Mouse (Mus musculus): ENCODE measurements around the gene Irs3.
"Not testable (repeated sequence)": the region's sequence is repeated elsewhere in the genome, so short reads cannot be mapped to it uniquely, and the experiment has no call there.

Irs3 gene

DNA sequence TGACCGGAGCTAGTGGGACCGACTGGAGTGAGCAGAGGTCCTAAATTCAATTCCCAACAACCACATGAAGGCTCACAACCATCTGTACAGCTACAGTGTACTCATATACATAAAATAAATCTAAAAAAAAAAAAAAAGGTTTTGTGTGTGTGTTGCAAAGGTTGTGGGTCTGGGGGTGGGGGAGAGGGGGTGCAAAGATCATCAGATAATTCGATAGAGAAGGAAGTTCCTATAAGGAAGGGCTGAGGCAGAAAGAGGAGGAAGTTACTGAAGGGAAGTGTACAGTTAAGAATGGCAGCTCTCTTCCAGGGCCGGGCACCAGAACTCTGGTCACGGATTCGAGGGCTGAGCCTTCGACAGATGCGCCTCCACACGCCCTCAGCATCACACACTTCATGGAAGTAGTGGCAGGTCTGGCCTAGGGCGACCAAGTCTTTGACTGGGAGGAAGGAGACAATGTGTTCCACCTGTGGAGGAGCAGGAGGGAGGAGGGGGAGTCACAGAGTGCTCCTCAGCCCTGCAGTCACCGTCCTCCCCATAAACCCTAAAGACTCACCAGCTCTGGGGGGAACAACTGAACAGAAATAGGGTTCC is 21.5 kb downstream of the Irs3 start:
- DNase-seq (ENCODE audit: low spot score in 2 of 2): no peak

GRCm38 (mm10) chr5:137615347-137615746 is 30.2 kb downstream of the Irs3 start:
- no peak for DNase-seq (ENCODE audit: low spot score in 2 of 2)

- DNase-seq (ENCODE audit: low spot score in 2 of 2): not testable (repeated sequence)
Measured at GRCm38 (mm10) chr5:137614921-137615320, 30.6 kb downstream of the Irs3 start.

- no peak for DNase-seq (ENCODE audit: low spot score in 2 of 2)
Measured at GRCm38 (mm10) chr5:137613550-137613949, 32.0 kb downstream of the Irs3 start, which contains the start of gene Pcolce. Gene Pcolce (minus strand): TSS chr5:137613784.

GRCm38 (mm10) chr5:137613076-137613475 is 32.4 kb downstream of the Irs3 start:
- no peak for DNase-seq (ENCODE audit: low spot score in 2 of 2)

GRCm38 (mm10) chr5:137611245-137611602 is 34.3 kb downstream of the Irs3 start:
- DNase-seq (ENCODE audit: low spot score in 2 of 2): no peak

DNA sequence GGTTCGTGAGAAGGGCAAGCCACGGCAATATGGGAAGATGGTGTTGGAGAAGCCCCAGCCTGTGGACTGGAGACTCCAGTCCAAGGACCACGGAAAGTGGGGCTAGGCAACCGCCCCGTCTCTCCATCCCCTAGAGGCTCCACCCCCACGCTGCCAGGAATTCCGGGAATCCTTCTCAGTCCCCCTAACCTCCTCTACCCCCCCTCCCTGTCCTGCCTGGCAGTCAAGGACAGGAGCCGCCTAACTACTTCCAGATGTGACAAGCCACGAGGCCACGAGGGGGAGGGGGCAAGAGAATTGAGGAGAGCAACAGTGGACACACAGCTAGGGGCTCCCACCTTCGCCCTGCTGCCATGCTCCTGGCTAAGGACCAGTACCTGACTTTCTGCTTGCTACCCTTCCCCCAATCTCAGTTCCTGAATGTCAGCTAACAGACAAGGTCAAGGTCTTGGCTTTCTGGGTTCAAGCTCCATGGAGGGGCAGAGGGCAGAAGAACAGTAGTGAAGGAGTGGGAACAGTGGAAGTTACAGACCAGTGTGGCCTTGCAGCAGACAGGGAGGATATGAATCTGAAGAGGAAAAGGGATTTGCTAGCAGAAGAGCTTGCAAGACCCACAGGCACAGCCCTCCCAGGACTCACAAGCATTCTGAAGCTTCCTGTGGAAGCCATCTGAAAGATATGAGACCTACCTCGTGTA is 34.8 kb downstream of the Irs3 start:
- no peak for DNase-seq (ENCODE audit: low spot score in 2 of 2)

DNA sequence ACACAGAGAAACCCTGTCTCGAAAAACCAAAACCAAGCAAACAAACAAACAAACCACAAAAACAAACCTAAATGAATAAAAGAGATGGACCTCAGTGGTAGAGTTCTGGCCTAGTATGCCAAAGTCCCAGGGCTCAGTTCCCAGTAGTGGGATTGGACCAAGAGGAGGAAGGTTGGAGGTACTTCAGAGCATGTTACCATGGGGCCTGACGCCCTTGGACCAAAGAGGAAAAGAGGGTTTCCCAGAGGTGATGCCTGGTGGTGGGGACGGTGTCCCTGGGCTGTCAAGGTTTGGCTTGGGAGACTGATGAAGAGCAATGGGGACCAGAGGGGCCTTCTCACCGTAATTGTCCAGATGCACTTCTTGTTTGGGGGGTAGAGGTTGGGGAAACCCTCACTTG is 35.5 kb downstream of the Irs3 start:
- no peak for DNase-seq (ENCODE audit: low spot score in 2 of 2)

DNA sequence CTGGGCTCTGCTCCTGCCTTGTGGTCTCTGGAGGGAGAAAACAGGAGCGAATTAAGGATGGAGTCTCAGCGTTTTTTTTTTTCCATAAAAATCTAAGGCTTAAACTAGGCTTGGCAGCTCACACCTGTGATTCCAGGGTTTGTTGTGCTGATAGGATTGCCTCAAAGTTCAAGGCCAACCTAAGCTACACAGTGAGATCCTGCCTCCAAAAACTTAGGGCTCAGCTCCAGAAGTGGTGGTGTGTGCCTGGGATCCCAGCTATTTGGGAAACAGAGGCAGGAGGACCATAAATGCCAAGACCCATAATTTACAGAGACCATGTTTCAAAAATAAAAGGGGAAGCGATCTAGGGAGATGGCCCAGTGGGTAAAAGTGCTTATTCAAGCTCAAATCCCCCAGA is 36.2 kb downstream of the Irs3 start:
- no peak for DNase-seq (ENCODE audit: low spot score in 2 of 2)

- no peak for DNase-seq (ENCODE audit: low spot score in 2 of 2)
Measured at GRCm38 (mm10) chr5:137608654-137609190, 36.8 kb downstream of the Irs3 start.

- DNase-seq (ENCODE audit: low spot score in 2 of 2): no peak
Measured at GRCm38 (mm10) chr5:137607860-137608653, 37.5 kb downstream of the Irs3 start.

DNA sequence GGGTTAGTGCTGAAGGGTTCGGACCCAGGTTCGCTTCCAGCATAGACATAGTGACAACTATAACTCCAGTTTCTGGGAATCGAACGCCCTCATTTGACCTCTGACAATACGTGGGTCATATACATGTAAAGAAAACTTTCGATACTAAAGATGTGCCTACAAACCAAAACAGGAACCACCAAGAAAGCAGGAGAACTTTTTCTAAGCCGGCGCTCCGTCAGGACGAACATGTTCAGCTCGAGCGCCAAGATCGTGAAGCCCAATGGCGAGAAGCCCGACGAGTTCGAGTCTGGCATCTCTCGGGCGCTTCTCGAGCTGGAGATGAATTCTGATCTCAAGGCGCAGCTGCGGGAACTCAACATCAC is 44.2 kb downstream of the Irs3 start:
- no peak for DNase-seq (ENCODE audit: low spot score in 2 of 2)

DNA sequence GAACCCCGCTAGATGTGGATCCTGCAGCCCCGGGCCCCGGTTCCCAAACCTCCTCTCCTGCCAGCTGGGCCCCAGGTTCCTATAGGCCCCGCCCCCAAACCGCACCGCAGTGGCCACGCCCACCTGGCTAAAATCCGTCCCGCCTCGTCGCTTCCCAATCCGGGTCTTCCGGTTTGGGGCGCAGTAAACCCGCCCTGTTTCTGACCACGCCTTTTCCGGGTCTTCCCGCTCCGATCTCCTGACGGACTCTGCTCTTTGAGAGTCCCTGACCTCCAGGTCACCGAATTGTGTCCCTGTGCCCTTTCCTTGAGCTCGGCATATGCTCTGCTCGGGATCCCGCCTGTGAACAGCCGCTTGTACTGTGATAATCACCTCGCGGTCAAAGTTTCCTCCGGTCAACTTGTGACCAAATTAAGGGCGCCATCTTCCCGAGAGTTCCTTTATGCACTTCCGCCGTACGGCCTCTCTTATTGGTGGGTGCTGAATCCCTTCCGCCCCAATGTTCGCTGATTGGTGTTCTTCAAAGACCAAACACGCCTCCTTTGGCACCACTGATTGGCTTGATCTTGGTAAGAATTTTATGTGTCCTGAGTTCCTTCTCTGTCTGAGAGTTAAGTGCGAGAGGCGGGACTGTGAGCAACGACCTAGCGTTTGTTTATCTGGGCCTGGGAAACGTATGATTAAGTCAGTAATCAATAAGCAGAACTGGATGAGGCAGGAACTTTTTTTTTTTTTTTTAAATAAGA is 44.7 kb downstream of the Irs3 start, which contains the start of gene Mospd3:
TSS of gene Mospd3 (minus strand) at position 440 of the 746 bp plus-strand sequence.
- DNase-seq (ENCODE audit: low spot score in 2 of 2): peak; percentile 87 to 94

DNA sequence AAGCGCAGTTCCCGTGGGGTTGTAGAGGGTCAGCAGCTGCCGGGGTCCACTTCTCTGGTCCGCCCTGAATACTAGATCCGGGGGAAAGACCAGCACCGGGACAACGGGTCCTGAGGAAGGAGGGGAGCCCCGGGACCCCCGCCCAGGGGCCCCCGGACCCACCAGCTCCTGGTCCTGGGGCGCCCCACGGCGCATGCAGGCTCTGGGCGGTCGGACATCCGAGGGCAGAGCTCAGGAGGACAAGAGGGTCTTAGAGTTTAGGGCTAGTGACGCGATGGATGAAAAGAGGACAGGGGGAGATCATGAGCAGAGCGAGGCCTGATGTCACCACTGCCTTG is 45.3 kb downstream of the Irs3 start:
- no peak for DNase-seq (ENCODE audit: low spot score in 2 of 2)

- no peak for DNase-seq (ENCODE audit: low spot score in 2 of 2)
Measured at GRCm38 (mm10) chr5:137599600-137599999, 45.9 kb downstream of the Irs3 start.

DNA sequence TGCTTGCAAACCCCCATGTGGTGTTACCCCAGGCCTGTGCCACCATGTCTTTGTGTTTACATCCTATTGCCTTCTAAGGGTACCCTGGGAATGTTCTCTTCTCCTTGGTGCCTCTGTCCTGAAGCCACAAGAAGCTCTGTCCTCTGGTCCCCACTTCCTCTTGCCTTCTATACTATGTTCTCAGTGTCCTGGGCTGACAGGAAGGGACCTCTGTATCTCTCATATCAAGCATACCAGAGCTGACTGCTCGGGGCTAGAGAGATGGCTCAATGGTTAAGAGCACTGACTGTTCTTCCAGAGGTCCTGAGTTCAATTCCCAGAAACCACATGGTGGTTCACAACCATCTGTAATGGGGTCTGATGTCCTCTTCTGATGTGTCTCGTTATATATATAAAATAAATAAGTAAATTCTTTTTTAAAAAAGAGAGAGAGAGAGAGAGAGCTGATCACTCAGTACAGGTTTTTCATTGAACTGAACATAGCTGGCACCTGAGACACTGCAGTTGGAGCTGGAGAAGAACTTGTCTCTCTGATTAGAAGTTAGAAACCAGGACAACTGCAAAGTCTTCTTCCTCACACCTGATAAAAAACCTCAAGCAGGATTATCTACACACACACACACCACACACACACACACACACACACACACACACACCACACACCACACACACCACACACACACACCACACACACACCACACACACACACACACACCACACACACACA is 47.3 kb downstream of the Irs3 start:
- no peak for DNase-seq (ENCODE audit: low spot score in 2 of 2)

DNA sequence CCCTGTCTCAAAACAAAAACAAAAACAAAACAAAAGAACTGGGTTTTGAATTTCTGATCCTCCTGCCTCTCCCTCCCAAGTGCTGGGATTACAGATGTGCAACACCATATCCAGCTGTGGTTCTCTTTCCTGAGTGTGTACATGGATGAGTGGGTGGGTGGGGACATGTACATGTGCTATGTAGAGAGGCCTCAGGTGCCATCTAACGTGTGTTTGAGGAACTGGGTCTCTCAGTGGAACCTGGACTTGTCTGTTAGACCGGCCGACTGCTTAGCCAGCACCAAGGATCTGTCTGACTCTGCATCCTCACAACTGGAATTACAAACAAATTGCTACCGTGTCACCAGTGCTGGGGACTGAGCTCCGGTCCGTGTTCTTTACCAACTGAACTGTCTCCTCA is 47.9 kb downstream of the Irs3 start:
- no peak for DNase-seq (ENCODE audit: low spot score in 2 of 2)

DNA sequence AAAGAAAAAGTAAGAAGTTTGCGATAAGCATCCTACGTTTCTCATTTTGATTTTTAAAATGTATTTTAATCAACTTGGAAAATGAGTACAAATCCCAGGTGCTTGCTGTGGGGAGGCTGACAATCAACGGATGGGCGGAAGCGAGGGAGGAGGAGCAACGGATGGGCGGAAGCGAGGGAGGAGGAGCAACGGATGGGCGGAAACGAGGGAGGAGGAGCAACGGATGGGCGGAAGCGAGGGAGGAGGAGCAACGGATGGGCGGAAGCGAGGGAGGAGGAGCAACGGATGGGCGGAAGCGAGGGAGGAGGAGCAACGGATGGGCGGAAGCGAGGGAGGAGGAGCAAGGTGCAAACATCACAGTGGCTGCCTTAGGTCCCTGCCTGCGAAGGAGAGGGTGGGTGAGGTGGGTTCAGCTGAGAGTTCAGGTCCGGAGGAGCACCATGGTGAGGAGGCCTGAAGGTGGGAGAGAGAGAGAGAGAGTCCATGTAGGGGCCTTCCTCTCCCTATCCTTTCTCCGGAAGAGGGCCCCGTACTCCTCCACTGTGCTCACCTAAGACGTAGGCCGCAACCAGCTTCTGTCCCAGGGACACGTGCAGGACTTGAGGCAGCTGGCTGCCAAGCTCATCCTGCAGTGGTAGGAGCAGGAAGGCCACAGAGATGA is 48.8 kb downstream of the Irs3 start:
- no peak for DNase-seq (ENCODE audit: low spot score in 2 of 2)

DNA sequence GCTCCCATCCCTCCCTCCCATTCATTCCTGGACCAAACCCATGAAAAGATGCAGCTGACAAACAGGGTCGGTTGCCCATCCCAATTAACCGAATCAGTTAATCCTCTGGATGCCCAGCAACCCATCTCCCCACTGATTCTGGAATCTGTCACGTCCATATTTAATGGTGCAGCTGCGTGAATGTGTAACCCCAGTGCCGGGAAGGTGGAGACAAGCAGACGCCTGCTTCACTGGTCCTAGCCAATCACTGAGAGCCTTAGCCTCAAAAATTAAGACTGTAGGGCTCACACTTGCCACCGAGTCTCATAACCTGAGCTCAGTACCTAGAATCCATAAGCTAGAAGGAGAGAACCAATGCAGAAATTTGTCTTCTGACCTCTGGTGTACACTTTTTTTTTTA is 49.6 kb downstream of the Irs3 start:
- no peak for DNase-seq (ENCODE audit: low spot score in 2 of 2)
